Mouse (Mus musculus) frontal cortex, adult (tissue): ENCODE data around the gene Abtb1.

Experiments
- ATAC-seq: cut with Nextera tagmentation; 2 replicates; pipeline ENCODE4 v1.9.2; 2017; ENCODE audit warnings: mild to moderate bottlenecking, moderate library complexity, mixed read lengths; ENCODE audit not compliant: low TSS enrichment

Abtb1 gene

DNA sequence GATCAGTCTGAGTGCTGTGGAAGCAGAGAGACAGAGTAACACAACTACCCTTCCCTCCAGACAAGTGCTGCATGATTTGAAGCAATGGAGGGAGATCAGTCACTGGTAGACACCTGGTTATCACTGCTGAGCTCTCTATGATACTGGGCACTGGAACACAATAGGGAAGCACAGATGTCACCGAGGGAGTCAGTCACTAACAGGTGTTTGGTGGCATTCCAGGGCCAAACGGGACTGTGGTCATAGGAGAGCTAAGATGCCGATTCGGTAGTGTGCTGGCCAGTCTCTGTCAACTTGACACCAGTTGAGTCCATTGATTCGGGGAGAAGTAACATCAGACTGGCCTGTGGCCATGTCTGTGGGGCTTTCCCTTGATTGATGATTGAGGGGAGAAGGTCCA is 12.7 kb upstream of the Abtb1 start:
- ATAC-seq: no peak

DNA sequence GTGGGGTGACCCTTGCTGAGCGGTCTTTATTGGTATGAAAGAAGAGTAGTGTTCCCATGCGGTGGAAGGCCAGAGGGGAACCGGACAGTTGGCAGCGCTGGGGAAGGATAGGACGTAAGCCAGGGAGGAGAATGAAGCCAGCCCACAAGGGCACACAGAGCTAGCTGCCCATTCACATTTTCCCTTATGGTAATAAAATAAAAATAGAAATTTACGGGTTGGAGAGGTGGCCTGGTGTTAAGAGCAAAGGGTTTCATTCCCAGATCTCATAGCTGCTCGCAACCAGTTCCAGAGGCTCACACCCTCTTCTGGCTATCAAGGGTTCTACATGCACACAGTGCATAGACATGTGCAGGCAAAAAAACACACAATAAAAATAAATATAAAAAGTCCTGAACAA is 8.2 kb upstream of the Abtb1 start:
- no peak for ATAC-seq

DNA sequence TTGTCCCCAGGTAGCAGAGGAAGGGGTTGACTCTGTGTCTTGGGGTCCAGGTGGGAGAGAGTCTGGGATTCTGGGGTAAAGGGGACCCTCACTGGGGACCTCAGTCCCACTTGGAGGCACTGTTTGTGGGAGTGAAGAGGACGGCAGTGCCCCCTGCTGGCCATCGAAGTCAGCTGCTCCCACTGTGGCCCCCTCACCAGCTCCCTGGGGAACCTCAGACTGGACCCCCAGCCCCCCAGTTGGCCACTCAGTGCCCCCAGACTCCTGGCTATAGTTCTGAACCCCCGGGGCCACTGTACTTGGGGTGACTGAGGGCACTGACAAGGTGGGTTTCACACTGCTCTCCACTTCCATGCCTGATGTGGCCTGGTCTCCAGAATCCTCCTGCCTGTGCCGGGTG is 7.5 kb upstream of the Abtb1 start:
- no peak for ATAC-seq

DNA sequence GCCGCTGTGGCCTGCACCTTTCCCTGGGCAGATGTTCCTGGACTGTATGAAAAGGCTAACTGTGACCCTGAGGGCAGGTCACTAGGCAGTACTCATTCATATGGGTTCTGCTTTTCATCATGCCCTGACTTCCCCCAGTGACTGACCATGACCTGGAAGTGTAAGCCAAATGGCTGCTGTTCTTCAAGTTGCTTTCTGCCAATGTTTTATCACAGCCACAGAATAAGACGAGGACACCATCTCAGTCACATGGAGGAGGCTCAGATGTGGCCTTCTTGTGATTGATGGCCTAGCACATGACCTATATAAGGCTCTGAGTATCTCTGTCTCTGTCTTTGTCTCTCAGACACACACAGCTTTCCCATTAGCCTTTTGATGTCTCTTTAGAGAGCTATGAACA is 5.8 kb upstream of the Abtb1 start:
- no peak for ATAC-seq

DNA sequence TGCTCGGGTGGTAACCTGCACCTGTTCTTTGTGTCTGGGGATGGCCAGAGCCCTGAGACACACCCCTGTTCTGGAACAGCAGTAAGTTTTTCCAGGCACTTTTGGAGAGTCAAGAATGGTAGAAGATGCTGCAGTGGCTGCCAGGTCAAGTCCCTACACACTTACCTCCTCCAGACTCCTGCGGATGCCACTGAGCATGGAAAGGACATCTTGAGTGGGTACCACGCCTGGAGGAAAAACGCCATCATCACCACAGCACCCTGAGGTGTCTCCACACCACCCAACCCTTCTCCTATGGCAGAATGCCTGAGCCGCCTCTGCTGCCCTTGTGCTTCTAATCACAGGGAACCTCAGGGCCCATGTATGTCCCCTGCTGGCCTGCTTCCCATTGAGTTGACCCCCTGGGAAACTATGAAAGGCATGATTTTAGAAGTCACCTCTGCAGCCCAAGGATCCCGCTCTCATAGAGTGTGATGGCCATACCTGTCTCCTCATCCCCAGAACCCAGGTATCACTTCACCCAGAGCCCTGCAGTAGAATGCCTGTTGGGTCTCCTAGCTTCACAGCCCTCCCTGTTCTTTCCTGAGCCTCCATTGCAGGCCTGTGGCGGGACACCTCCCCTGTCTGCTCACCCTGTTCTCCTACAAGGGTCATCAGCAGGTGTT is 3.2 kb upstream of the Abtb1 start:
- ATAC-seq: no peak

DNA sequence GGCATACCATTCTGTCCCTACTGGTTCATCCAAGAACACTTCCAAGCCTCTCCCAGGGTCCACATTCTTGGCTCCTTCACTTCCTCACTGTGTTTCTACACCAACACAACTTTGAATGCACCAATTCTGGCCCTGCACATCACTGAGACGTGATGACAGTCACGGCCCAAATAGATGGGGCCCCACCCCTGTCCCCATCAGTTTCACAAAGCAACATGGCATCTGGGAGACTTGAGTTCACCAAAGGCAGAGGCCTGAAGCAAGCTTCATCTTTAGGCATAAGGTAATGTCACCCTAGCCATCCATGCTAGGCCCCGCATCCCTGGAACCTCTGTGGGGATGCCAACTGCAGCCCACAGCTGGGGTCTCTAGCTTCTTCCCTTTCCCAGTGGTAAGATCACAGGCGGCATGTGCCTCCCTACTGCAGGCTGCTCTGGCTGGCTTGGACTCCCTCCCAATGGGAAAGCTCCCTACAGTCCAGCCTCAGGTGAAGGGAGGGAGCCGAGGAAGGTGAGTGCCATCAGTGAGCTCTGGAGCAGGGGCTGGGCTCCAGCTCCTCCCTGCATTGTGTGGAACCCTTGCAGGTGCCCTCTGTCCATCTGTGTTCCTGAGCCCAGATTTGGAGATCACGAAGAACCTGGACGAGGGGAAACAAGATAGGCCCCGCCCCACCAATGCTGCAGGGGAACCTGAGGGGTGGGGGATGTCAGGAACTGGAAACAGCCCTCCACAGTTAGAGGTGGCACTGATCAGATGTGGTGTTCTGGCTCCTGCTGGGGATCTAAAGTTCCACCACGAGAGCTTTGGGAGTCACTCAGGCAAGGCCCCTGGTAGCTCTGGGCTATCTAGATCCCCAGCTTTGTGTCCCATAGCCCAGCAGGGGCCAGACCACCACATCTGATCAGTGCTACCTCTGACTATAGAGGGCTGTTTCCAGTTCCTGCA is 2.3 kb upstream of the Abtb1 start:
- no peak for ATAC-seq

DNA sequence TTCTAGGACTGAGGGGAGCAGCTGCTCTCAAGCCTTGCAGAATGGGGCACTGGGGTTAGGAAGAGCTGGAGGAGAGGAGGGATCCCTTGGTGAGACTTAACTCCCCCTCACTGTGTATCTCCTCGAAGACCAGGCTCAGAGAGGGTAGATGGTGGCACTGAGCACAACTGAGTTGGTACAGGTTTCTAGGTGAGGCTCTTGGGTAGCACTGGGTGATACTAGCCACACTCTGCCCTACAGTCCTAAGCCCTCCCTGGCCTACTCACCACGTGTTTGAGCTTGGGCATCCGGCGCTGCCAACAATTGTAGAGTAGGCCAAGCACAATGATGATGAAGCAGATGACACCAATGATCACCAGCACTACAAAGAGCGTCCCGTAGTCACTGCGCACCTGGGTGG is 1.5 kb upstream of the Abtb1 start:
- peak; percentile 0; the same call in 1 of the 2 replicates for ATAC-seq

DNA sequence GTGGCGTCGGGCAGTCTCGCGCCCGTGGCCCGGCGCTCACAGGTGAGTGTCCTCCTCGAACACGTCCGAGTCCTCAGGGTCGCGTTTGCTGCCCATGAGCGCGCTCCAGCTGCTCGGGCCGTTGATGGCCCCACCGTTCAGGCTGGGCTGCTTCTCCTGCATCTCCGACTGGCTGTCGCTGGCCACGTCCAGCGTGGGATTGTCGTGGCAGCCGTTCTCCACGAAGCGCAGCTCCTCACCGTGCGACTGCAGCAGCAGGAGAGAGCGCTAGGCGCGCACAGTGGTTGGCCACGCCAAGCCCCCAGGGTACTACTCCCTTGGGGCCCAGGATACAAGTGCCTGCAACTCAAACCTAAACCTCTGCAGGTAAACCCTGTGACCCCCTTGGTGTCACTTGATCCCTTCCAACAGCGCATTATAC is 957 bp upstream of the Abtb1 start:
- ATAC-seq: peak; percentile 21

DNA sequence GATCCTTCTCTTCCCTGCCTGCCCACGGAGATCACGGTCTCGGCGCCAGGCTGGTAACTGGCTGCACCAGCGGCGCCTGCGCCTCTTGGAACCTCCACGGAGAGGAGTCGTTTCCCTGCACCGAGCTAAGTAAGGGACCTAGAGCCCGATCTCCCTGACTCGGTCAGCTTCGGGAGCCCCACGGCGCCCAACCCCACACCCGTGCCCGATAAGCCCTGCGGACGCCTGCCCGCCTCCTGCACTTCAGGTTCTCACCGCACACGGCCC is 337 bp downstream of the Abtb1 start:
- ATAC-seq: peak; percentile 18

DNA sequence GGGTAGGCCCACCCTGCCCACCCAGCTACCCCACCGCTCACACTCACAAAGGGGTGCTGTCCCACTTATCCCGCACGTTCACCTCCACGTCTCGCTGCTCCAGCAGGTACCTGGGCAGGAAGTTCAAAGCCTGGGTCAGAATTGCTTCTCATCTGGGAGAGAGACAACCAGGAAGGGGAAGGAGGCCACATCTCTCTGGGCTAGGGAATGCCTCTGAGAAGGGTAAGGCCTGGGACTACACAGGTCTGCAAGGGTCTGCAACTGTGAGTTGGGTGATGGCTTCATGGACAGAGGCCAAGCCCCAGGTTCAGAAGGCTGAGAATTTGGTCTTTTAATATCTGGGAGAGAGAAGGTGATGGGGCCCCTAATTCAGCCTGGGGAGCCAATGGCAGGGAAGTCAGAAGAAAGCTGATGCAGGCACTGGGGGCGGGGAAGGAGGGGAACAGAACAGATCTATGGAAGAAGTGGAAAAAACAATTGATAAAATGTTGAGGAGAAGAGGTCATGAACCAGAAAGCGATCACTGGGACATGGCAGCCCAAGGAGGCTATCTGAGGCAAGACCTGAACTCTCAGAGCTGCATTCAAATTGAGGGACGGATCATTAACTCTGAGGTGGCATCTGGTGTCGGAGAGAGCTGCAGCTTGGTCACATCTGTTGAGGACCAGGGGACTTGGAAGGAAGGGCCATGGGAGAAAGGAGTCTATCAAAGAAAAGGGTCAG is 832 bp downstream of the Abtb1 start:
- no peak for ATAC-seq

DNA sequence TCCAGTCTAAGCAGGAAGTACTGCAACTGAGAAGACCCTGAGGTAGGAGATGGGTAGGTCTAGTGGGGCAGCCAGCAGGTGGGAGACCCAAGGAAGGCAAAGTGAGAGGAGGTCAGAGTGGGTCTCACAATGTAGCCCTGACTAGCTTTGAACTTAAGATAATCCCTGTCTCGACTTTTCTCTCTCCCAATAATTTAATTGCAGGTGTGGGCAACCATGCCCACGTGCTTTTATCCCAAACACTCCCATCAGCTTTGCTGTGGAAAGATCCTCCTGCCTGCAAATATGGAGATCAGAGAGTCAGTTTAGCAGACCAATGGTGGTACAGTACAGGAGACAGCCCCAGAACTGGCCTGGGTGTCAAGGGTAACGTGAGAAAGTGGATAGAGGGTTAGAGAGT is 1.6 kb downstream of the Abtb1 start:
- no peak for ATAC-seq

DNA sequence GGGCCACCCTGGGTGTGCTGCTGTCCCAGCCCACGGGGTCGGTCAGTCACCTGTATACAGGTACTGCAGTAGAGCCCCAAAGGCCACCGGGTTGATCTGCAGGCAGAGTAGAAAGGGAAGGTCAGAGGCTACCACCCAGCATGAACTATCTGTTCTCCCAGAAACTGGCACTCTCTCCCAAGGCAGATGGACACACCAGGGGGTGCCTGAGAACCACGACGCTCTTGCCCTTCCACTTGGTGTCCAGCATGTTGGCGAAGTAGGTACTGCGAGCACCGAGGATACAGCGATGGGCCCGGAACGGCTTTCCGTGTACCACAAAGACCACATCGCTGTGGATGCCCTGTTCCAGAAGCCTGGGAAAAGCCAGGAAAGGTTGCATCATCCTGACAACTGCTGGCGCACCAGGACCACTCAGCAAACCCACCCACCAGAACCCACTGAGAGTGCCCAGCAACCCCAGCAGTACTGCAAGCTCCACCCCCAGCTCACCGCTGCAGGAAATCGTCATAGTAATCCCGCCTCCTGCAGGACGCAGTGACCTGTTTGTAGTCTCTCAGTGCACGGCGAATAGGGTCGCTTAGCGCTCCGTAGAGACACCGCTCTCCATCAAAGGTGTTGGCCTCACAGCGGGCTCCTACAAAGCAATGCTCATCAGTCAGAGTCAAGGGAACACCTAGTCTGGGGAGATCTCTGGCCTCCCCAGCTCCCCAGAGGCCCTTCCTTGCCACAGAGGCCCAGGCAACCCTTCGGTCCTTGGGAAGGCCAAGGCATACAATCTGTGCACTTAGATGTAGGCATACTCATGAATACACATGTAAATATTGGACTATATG is 2.4 kb downstream of the Abtb1 start:
- ATAC-seq: no peak

DNA sequence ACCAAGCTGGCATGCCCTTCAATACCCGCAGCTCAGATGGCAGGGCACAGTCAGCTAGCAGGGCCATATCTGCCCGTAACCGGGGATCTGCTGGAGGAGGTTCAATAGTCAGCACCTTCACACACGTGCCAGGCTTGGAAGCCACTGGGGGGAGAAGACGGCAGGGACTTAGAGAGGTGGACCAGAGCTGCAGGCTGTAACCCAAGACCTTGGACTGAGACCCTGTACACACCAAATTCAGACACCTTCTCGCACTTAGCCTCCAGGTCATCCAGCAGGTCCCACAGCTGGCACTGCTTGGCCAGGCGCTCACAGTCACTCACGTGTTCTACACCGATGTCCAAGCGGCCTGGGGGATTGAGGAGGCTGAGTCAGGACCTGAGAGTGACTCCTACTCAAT is 3.2 kb downstream of the Abtb1 start:
- no peak for ATAC-seq

DNA sequence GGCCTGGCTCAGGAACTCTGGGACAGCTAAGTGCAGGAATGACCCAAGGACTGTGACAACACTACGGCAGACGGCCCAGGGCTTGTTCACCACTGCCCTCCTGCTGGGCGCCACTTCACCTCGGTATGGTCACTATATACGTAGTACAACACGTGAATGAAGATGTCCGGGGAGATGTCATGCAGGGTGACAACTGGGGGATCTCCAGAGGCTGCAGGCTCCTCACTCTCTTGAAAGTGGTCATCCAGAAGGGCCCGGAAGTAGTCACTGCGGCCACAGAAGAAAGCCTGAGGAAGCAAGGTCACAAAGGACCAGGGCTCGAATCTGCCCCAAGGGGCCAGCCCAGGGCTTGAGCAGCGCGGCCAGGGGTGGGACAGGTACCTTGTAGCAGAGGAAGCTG is 3.8 kb downstream of the Abtb1 start:
- no peak for ATAC-seq

DNA sequence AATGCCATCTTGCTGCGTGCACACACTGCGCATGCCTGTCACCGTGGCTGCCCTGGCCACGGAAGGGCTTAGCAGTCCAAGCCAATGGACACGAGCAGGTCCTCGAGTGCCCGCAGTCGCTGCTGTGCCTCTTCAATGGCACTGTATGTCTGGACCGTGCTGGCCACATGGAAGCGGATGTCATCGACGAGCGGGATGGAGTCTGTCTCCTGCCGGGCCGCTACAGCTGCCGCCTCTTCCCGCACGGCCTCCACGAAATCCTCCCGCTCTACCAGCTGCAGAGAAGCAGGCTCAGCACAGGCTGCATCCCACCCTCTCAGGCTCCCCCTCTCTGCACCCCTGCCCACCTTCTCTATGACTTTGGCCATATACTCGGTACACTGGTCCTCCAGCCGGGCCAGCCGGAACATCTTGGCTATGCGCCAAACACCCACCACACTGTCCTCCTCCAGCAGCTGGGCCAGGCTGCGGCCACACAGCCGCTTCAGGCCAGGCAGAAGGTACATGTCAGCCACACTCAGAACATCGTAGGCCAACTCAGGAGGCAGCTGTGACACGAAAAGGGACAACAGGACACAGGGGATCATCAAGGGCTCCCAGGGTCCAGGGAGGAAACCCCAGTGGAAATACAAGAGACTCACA is 5.5 kb downstream of the Abtb1 start:
- no peak for ATAC-seq

DNA sequence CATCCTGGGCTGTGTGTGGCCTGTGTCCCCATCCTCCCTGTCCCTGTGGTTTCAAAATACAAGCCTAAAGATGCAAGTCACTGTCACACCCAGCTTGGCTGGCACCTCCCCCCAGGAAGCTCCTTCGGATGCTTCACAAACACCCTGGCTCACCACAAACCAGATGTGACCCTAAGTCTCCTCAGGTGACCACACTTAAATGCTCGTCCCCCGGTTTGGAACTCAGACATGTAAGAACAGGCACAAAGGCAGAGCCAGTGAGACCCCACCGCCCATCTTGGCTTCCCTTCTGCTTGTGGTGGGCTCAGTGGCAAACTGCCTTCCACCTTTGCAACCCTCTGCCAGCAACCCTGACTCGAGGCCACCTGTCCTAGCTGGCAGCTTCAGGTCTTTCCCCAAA is 6.7 kb downstream of the Abtb1 start:
- ATAC-seq: no peak

DNA sequence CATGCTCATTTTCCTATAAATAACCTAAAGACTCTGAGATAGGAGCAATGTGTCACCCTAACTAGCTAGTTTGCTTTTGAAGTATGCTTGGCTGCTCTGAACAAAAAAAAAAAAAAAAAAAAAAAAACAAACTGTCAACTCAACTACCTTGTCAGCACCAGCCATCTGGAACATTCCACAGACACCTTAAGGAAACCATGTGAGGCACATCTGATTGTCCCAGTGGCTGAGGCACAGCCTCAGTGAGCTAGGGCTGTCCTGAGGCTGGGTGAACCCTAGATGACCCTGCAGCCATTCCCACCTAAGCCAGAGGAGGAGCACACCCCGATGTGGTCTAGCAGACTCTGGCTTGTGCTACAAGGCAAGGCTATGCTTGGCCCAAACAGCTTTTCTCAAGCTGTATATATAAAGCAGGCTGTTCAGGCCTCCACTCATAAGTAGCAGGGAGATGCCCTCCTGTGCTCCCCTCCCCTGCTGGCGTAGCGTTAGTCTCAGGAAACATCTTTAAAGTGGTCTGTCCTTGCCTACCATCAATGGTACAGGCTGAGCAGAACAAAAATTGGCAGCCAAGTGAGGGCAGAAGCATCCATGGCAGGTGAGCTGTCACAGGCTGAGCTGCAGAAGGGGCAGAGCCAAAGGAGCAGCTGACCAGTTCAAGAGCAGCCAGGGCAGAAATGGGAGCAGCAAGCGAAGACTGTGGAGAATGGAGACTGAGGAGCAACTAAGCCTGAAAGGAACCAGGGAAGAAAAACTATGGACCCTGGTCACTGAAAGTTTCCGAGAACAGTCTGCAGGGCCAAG is 8.2 kb downstream of the Abtb1 start:
- ATAC-seq: no peak

DNA sequence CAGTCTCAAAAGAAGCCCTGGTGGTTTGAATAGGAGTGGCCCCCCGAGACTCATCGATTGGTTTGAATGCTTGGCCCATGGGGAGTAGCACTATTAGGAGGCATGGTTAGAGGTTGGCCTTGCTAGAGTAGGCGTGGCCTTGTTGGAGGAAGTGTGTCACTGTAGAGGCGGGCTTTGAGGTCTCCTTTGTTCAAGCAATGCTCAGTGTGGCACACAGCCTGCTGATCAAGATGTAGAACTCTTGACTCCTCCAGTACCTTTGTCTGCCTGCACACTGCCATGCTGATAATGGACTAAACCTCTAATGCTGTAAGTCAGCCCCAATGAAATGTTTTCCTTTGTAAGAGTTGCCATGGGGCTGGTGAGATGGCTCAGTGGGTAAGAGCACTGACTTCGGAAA is 9.1 kb downstream of the Abtb1 start:
- no peak for ATAC-seq

DNA sequence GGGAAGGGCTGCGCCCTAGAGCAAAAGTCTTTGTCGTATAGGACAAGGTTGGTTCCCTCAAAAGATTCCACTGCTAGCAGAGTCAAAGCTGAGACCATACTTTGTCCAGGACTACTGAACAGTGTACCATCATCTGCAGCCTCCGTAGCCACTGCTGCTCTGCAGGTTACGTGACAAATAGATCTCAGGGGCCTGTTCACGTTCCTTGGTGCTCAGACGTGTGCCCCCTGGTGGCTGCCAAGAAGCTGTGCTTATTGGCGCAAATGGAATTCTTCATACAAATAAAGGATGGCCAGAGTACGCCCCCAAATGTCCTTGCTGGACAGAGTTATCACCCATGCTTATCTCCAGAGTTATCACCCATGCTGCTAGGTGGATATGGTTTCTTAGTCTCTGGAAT is 10.3 kb downstream of the Abtb1 start:
- ATAC-seq: peak; percentile 39

DNA sequence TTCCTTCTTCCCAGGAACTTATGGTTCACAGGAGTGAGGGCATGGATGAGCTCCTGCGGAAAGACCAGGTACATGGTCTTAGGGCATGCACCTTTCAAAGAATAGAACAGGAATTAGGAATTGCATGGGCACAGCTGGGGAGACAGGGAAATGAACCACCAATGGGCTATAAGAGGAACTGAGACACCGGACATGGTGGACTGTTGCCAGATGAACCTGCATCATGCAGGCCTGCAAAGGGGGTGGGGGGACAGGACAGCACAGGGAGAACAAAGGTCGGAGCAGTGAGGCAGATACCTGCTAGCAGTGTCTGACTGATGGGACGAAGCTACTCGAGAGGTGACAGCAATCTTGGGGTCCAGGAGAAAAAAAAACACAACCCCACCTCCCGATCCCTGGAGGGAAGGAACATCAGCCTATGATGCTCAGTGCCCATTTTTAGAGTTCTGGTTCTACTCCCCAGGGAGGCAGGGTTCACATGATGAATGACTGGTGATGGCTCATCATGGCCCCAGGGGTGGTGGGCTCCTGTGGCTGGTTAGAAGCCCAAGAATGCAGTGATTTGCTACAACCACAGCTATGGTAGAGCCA is 11.6 kb downstream of the Abtb1 start:
- ATAC-seq: no peak
